Mouse (Mus musculus) layer of hippocampus, adult 11-12 months (tissue): ENCODE measurements at regions not wholly inside any gene's neighbourhood (a gene's known extent, or its start where the extent isn't known, plus 50 kb on each side); places are given as distances from the start of the nearest gene placed in this dataset.
A peak's percentile ranks its signal among the peaks of the same experiment; 100 is the strongest.

Experiments
- DNase-seq: peaks from one replicate; pipeline ENCODE4 v3.0.0; 2022; ENCODE audit warnings: low spot score

GRCm38 (mm10) chr9:120765292-120765691 is 163.7 kb upstream of the Ctnnb1 start:
- DNase-seq, result no peak

- no peak for DNase-seq
Observed at GRCm38 (mm10) chr9:120766881-120767280, 162.1 kb upstream of the Ctnnb1 start.

GRCm38 (mm10) chr9:120767396-120767795 is 161.6 kb upstream of the Ctnnb1 start:
- DNase-seq, result no peak

GRCm38 (mm10) chr9:120769056-120769455 is 160.0 kb upstream of the Ctnnb1 start:
- no peak for DNase-seq

- DNase-seq, result no peak
Observed at GRCm38 (mm10) chr9:120769679-120770078, 159.3 kb upstream of the Ctnnb1 start.

GRCm38 (mm10) chr9:120770886-120771285 is 158.1 kb upstream of the Ctnnb1 start:
- no peak for DNase-seq

- DNase-seq, result no peak
Observed at GRCm38 (mm10) chr9:120771896-120772530, 157.0 kb upstream of the Ctnnb1 start.

- no peak for DNase-seq
Observed at GRCm38 (mm10) chr9:120774251-120774650, 154.8 kb upstream of the Ctnnb1 start.

- DNase-seq, result no peak
Observed at GRCm38 (mm10) chr9:120774772-120775171, 154.2 kb upstream of the Ctnnb1 start.

GRCm38 (mm10) chr9:120775721-120776120 is 153.3 kb upstream of the Ctnnb1 start:
- no peak for DNase-seq

GRCm38 (mm10) chr9:120776456-120777001 is 152.5 kb upstream of the Ctnnb1 start:
- DNase-seq, result peak; percentile 22

GRCm38 (mm10) chr9:120777016-120777415 is 152.0 kb upstream of the Ctnnb1 start:
- DNase-seq, result no peak

- no peak for DNase-seq
Observed at GRCm38 (mm10) chr9:120777501-120777900, 151.5 kb upstream of the Ctnnb1 start.

GRCm38 (mm10) chr9:120778423-120778822 is 150.6 kb upstream of the Ctnnb1 start:
- no peak for DNase-seq

- no peak for DNase-seq
Observed at GRCm38 (mm10) chr9:120794210-120794609, 134.8 kb upstream of the Ctnnb1 start.

- DNase-seq, result no peak
Observed at GRCm38 (mm10) chr9:120796111-120796880, 132.7 kb upstream of the Ctnnb1 start.

GRCm38 (mm10) chr9:120797996-120798663 is 130.9 kb upstream of the Ctnnb1 start:
- peak; percentile 39 for DNase-seq

- no peak for DNase-seq
Observed at GRCm38 (mm10) chr9:120798901-120799300, 130.1 kb upstream of the Ctnnb1 start.

- DNase-seq, result no peak
Observed at GRCm38 (mm10) chr9:120802646-120803045, 126.4 kb upstream of the Ctnnb1 start.

GRCm38 (mm10) chr9:120804760-120805294 is 124.2 kb upstream of the Ctnnb1 start:
- no peak for DNase-seq

- peak; percentile 29 for DNase-seq
Observed at GRCm38 (mm10) chr9:120808741-120809425, 120.1 kb upstream of the Ctnnb1 start.

GRCm38 (mm10) chr9:120811522-120811921 is 117.5 kb upstream of the Ctnnb1 start:
- no peak for DNase-seq
